Mouse (Mus musculus) myocyte (in vitro differentiated cells): ENCODE measurements around the gene Wdr19.

Experiments
- CEBPB ChIP-seq: IDR thresholded peaks from 2 replicates; pipeline ENCODE4 v1.6.1; 2011; ENCODE audit warnings: mild to moderate bottlenecking, moderate library complexity; ENCODE audit not compliant: poor library complexity, insufficient read depth, severe bottlenecking
- E2F4 ChIP-seq: IDR thresholded peaks from one replicate; pipeline ENCODE4 v1.6.1; 2011; ENCODE audit warnings: mild to moderate bottlenecking, control low read depth, moderate library complexity; ENCODE audit not compliant: insufficient read depth
- MAX ChIP-seq: IDR thresholded peaks from one replicate; pipeline ENCODE4 v1.6.1; 2011; ENCODE audit warnings: low read depth, mild to moderate bottlenecking, control low read depth
- MYOG ChIP-seq, 3 experiments: IDR thresholded peaks; one replicate each; pipeline ENCODE4 v1.6.1; 2011; ENCODE audit warnings: control low read depth in 2 of 3, low read depth in 2 of 3, mild to moderate bottlenecking in 2 of 3; ENCODE audit not compliant: insufficient read length in 2 of 3, control insufficient read depth in 1 of 3, insufficient read depth in 1 of 3
- POLR2A ChIP-seq: IDR thresholded peaks from one replicate; pipeline ENCODE4 v1.6.1; 2011; ENCODE audit warnings: low read depth, mild to moderate bottlenecking, control low read depth, moderate library complexity; ENCODE audit not compliant: insufficient read length
- POLR2AphosphoS2 ChIP-seq: IDR thresholded peaks from one replicate; pipeline ENCODE4 v1.6.1; 2011; ENCODE audit warnings: low read depth, control low read depth; ENCODE audit not compliant: insufficient read length
- REST ChIP-seq: IDR thresholded peaks from one replicate; pipeline ENCODE4 v1.6.1; 2011; ENCODE audit warnings: mild to moderate bottlenecking, control low read depth, moderate library complexity; ENCODE audit not compliant: insufficient read depth, insufficient read length
- SRF ChIP-seq: IDR thresholded peaks from one replicate; pipeline ENCODE4 v1.6.1; 2011; ENCODE audit warnings: low read depth; ENCODE audit not compliant: control insufficient read depth, insufficient read length
- TCF12 ChIP-seq: IDR thresholded peaks from one replicate; pipeline ENCODE4 v1.6.1; 2011; ENCODE audit warnings: mild to moderate bottlenecking, control low read depth; ENCODE audit not compliant: poor library complexity, insufficient read depth, severe bottlenecking
- USF1 ChIP-seq: IDR thresholded peaks from one replicate; pipeline ENCODE4 v1.6.1; 2011; ENCODE audit warnings: low read depth, mild to moderate bottlenecking, control low read depth, moderate library complexity

- TF ChIP-seq CEBPB (no peak), MAX (no peak), POLR2A (no peak), TCF12 (no peak), SRF (no peak), E2F4 (no peak), POLR2AphosphoS2 (no peak), MYOG (IDR thresholded peaks at IDR 0.05; ENCODE audit: control insufficient read depth in 1 of 3, insufficient read depth in 1 of 3, insufficient read length in 2 of 3, low read depth in 2 of 3) (no peak), REST (no peak), USF1 (no peak)
Observed at GRCm38 (mm10) chr5:65150376-65150955, 49.0 kb upstream of the Wdr19 start.
